Mouse (Mus musculus): ENCODE data around the gene Gdf1.

DNA sequence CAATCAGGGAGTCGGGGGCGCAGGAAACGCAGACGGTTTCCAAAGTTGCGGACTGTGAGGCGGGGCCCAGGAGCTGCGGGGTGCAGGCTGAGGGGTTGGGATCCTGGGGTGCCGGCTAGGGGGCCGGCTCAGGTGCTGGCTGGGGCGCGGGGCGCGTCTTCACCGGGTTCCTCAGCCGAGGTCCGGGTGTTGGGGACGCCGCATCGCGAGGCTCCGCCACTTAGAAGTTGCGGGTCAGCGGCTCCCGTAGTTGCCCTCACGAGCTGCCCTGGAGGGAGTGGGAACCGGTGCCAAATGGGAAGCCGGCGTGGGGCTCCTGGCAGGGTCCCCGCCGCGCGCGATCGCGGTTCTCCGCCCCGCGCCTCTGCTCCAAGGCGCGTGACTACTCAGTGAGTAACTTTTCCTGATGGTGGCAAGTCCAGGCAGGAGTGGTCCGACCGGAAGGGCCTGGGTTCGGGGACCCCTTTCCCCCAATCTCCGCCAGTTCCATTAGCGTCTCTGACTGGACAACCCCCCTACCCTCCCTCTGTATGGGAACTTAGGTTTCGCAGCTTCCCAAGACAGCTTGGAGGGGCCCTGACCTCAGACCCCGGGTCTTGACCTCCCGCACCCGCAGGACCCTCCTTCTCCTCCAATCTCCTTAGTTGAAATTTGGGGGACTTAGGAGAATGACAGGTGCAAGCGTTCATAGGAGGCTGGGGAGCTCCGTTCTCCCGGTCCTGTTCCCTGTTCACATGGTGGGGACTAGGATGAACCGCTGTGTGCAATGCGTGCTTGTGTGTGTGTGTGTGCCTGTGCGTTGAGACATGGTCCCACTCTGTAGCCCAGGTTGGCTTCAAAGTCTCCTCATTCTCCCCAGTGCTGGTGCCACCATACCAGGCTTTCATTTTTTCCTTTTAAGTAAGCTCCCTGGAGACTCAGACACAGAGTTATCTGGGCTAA lies 46.2 kb upstream of the Gdf1 start:
- no peak for TF ChIP-seq CTCF (IDR thresholded peaks at IDR 0.05)
- TF ChIP-seq POLR2A (IDR thresholded peaks at IDR 0.05; ENCODE audit: insufficient read depth, low read depth, low read length), result no peak

All from heart, adult 2 months (tissue).